Mouse (Mus musculus) layer of hippocampus, postnatal 25 days (tissue): ENCODE data around the gene Cox15. TPM values are rescaled to one million over a fixed set of nuclear protein-coding genes. Genes with fewer than 3 reads are reported as not detected.

Experiments
- DNase-seq, 2 experiments: peaks; one replicate each; pipeline ENCODE4 v3.0.0; 2022; ENCODE audit warnings: mixed read lengths in 2 of 2, low spot score in 1 of 2; ENCODE audit errors: extremely low spot score in 1 of 2
- total RNA-seq, 2 experiments: library from RNA; stranded (reverse); gene quantifications; 2 replicates each; pipeline ENCODE4 v1.2.3; 2021

The Cox15 gene
- total RNA-seq, 2 experiments from 2014 or later, result 15.5 to 19.5 TPM

DNA sequence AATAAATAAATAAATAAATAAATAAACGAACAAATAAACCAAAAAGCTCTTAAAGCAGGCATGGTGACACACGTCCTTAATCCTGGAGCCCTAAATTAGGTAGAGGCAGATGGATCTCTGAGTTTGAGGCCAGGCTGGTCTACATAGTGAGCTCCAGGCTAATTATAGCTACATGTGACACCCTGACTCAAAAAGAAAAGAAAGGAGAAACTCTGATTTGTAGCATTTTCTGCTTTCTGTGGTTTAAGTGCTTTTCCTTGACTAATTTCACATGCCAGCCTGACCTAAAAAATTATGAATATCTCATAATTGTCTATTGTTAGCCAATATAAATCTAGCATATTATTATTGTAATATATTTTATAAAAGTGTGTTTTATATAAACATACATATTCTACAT is 9.6 kb upstream of the Cox15 start:
- DNase-seq, result no peak

DNA sequence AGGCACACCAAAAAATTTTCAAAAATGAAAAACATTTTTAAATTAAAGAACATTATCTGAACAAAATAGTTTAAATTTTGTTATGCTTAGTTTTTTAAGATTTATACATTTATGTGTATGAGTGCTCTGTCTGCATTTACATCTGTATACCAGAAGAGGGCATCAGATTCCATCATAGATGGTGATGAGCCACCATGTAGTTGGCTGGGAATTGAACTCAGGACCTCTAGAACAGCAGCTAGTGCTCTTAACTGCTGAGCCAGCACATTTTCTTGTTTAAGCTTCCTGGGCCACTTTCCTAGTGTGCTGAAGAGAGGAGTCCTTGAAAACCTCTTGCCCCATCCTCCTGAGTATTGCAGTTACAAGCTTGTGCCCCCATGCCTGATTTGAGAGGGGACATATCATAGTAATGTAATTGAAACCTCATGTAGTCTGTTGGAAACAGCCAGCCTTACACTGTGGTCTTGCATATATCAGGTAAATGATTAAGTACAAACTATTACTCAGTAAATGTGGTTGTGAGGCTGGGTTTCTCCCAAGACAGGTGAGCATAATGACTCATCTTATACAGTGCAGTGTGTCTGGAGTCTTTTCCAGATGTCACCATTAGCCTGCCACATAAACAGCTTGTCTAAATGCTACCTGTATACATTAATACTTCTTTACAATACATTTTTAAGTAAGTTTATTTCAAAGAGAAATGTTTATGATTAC is 8.9 kb upstream of the Cox15 start:
- DNase-seq, result no peak

DNA sequence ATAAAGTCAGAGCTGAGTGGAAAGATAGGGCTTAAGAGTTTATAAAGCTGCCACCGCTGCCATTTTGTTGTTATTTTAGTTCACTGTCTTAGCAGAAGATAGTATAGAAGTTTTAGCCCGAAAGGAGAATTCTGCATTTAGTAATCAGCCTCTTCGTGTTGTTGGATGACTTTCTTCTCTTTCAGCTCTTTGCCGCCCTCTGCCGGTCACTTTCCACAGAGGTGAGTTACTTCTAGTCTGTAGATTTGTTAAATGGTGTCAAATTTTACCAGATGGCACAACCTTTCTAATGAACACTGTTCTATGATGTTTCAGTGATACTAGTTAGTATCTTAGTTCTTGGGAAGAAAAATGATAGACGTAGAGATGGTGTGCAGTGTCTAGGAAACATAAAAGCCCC is 7.7 kb upstream of the Cox15 start:
- peak; percentile 31 to 86 for DNase-seq

DNA sequence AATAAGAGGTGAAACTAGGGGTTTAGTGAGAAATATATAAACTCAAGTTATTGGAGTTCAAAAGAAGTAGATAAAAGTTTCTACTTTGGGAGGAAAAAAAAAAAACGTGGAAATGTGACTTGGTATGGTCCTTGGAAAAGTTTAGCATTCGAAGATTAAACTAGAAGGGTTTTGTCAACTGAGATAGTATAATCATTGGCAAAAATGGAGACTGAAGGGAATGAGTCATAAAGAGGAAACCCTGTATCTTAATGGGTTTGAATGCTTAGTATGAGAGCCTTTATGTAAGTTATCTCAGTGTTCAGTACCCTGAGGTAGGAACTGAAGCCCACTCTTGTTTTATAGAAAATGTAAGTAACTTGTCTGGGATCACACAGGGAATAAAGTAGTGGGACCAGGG is 2.1 kb upstream of the Cox15 start:
- DNase-seq, result no peak

DNA sequence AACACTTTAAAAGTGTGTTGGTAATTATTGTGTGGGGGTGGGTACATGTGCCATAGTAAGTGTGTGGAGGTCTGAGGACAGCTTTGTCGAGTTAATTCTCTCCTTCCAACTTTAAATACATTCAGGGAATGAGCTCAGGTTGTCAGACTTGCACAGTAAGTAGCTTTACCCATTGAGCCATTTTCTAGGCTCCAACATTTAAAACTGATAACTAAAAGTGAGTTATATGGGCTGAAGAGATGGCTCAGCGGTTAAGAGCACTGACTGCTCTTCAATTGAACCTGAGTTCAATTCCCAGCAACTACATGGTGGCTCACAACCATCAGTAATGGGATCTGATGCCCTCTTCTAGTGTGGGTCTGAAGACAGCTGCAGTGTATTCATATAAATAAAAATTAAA is 1.4 kb upstream of the Cox15 start:
- DNase-seq, result no peak

DNA sequence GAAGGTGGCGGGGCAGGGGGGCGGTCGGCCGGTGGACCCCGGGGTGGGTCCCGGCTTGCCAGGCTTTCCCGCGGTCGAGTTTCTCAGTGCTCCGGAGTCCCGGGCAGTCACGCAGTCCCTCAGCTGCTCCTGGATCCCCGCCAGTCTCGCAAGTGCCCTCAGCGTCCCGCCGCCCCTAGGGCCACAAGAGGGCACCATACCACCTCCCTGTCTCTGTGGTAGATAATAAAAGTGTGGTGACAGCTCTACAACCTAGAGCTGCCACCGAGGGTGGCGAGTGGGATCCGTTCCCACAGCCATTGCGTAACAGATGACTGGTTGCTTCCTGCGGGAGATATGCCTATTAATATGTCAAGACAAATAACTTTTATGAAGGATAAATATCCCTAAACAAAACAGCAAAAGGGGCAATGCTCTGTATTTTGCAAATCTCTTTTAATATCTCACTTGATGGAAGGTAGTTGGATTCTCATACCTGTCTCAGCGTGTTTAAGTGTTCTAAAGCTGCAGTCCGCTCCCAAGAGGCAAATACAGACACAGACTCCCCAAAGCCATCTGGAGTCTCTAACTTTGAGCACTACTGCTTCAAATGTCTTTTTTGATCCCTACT is 531 bp upstream of the Cox15 start:
- peak; percentile 79 to 86 for DNase-seq

DNA sequence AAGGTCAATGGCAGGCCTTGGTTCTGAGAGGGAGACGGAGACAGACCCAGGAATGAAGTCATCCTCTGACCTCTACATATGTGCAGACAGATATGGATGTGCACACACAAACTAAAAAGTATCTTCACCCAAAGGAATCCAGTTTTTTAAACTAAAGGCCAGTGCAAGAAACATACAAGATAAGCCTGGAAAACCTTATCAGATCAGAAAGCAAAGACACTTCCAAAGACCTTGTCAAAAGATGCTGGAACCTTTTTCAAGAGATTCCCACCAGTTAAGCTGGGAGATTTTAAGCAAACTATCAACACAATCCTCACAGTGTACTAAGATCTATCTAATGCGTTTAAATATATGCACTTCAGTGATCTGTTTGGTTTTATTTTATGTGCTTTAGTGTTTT is 2.8 kb downstream of the Cox15 start:
- no peak for DNase-seq

DNA sequence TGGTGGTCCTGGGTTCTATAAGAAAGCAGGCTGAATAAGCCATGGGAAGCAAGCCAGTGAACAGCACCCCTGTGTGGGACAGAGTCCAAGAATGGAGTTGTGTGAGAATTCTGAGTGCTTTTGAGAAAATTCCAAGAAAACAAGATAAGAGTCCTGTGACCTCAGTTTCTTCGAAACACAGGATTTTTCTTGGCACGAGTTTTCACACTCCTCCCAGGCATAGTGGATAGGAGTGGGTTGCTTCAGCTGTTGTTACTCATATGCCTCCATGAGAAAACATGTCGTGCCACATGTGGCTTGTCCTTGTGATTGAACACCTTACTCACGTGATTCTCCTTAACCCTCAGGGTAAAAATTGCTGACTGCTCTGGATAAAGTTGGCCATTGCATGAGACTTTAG is 4.9 kb downstream of the Cox15 start:
- DNase-seq, result no peak

DNA sequence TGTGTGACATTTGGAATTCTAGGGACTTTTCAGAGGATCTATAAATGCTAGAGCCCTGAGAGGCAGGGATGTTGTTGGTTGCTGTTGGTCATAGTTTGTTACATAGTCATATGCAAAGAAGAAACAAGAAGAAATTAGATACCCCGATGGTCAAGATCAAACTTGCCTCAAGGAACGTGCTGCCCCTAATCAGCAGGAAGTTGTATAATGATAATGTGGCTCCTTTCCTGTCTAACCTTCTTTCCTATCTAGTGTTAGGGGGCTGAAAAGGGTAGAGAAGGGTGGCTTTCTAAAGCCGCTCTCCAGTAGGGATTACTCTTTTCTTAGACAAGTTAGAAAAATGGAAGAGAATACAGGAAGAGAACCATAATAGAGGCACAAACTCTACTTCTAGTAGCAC is 7.1 kb downstream of the Cox15 start:
- no peak for DNase-seq

DNA sequence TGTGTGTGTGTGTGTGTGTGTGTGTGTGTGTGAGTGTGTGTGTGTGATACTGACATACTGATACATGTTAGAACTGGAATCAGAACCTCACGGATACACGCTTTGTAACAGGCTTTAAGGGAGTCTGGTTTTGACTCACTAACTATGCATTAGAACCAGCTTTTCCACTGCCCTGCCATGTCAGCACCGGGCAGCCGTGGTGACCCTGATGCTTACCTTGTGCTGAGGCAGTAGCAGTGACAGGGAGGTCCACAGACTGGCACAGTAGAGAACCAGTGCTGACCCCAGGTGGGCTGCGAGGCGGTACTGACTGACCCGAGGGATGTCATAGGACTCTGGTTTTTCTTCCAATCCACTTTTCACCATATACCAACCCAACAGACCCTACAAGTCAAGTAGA is 9.4 kb downstream of the Cox15 start:
- DNase-seq, result no peak

DNA sequence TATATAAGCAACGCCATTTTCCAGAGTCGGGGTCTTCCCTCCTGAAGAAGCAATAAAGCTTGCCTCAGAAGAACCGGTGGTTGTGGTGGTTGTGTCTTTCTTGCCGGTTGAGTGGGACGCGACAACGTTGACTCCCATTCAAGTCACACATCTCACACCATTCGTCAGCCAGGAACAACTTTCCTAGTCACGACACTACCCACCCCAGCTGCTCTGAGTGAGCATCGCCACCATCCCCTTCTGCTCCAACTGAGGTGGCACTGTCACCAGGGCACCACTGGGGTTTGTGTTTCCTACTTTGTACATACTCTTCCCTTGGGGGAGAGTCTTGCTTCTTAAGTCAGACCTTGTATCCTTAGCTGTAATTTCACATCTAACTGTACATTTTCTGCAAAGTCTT is 14.4 kb downstream of the Cox15 start:
- DNase-seq, result no peak

DNA sequence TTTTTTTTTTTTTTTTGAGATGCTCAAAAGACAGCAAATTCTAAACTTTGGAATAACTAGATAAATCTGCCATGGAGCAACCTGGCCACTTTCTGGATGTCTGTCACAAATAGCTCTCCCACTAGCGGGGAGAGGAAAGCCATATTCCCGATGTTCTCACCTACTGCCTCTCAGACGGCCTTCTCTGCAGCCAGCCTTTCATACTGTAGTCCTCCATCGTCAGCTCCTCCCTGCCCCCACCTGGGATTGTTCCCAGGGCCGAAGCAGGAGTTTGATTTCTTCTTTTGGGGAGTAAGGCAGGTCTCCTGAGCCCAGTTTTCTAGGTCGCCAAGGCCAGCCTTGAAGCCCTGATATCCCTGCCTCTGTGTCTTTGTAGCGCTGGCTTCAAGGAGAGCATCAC is 21.6 kb downstream of the Cox15 start:
- no peak for DNase-seq

DNA sequence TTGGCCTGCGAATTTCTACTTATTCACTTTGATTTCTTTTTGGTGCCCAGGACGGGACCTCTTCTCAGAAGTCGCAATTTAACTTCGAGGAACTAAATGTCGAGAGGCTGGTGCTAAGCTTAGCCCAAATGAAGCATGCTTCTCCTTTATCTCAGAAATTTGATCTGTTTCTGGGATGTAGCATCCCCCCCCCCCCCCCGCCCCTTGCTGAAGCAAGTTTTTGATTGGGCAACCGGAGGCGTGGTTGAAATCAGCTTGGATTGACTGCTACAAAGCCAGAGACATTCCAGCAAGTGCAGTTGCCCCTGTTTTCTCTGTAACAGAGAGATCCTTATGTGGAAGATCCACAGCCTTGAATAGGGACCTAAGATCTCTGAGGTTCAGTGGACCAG is 22.8 kb downstream of the Cox15 start:
- DNase-seq, result no peak

DNA sequence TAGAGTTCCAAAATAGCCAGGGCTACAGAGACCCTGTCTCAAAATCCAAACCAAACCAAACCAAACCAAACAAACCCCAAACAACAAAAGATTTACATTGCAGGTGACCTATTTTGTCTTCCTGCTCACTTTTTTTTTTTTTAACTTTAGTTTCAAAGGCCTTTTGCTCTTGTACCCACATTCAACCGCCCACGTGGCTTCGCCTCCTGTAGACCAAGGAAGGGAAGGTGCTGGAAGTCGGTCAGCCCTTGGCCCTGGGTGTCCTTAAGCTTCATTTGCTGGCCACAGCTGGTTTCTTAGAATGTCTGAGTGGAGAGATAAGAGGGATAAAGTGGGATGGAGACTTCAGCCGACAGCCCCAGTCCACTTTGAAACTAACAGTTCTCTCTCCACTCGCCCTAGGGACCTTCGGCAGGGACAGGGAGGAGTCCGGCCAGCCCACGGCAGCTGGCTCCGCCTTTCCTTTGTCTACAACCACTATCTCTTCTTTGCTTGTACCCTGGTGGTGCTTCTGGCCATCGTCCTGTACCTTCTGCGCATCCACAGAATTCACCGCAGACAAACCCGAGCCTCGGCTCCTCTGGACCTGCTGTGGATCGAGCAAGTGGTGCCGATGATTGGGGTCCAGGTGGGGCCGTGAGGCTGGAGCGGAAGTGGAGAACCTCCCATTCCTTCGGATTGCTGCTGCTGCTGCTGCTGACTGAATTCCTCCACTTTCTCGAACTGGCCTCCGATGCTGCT is 23.3 kb downstream of the Cox15 start:
- no peak for DNase-seq

DNA sequence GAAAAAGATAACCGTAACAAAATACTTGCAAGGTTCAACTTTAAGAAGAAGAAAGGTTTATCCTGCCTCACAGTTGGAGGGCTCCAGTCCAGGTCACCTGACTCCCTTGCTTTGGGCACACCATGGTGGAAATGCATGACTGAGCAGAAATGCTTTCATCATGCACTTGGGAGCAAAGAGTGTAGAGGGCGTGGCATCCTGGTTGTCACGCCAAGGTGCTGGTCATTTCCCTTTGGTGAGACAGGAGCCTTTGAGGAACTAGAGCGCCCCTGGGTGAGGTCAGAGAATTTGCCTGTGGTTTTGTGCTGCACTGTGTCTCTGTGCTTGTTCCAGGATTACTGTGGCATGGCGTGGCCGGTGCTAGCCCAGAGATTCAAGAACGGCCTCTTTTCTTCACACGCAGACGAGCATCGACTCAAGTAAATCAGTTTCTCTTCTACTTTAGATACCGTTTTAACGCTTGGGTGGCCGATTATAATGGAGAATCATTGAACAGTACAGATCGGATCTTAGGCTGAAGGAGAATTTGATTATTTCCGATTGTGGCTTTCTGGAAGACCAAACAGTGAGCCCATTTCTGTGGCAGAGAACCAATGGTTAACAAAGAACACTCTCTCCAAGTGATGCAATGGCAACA is 26.2 kb downstream of the Cox15 start:
- no peak for DNase-seq

DNA sequence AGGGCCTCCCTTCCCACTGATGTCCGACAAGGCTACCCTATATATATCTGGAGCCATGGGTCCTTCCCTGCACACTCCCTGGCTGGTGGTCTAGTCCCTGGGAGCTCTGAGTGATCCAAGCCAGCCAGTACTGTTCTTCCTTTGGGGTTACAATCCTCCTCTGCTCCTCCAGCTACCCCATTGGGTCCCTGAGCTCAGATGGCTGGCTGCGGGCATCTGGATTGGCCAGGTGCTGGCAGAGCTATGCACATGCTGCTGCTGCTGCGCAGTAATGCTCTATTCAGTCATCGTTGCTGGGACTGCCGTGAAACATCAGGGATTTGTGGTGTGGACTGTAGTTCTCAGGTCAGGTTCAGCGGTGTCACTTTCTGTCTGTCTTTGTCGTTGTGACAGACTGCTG is 28.0 kb downstream of the Cox15 start:
- DNase-seq, result no peak

DNA sequence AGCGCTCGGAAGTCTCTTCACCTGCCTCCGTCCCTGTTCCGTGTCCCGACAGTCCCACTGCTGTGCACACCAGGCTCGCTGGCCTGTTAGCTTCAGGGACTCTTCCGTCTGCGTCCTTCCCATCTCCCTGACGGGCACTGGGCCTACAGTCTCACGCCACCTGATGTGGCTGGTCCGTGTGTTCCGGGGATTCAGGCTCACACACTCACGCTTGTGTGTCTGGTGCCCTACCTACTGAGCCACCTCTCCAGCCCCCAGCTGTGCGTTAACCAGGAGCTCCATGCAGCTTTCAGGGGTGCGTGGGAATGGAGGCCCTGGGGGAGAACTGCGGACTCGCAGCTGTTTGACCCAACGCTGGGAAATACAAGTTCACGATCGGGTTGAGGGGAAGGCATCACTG is 28.6 kb downstream of the Cox15 start:
- DNase-seq, result no peak

DNA sequence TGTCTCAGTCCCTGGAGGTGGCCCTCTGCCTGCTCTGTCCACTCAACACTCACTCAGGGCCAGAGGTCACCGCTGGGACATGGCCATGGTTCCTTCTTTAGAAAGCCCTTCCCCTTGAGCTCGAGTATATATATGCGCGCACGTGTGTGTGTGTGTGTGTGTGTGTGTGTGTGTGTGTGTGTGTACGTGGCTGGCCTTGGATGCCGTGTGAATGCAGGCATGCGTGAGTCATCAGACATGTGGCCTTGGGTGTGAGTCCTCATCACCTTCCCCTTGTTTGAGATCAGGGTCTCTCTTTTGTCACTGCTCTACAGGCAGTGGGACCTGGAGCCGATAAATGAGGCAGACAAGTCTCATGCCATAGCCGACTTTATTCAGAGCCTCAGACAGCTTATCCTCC is 29.3 kb downstream of the Cox15 start:
- no peak for DNase-seq

DNA sequence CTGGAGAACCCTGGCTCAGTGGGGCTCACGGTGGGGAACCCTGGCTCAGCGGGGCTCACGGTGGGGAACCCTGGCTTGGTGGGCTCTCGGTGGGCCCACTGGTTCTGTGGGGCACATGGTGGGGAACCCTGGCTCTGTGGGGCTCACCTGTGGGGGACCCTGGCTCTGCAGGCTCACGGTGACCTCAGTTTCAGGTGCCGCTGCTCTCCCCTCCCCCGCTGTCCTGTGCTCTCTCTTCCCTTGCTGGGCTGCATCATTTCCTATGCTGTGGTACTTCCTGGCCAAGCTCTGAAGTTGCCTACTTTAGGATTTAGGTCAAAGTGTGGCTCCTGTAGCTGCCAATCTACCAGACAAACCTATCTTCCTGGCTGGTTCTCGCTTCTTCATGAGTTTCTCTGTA is 29.9 kb downstream of the Cox15 start:
- no peak for DNase-seq

DNA sequence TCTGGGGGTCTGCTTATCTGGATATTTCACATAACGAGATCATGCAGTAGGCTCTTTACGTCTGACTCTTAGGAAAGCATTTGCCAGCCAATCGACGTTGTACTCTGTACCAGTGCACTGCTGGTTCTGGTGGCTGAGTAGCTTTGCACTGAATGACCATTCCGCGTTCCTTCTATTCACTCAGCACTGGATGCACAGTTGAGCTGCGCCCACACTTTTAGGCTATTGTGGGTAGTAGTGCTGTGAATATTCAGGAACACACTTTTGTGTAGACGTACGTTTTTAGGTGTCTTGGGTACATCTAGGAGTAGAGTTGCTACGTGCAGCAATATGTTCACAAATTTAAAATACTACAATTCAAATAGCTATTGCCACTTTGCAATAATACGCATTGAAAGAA is 32.7 kb downstream of the Cox15 start:
- no peak for DNase-seq

DNA sequence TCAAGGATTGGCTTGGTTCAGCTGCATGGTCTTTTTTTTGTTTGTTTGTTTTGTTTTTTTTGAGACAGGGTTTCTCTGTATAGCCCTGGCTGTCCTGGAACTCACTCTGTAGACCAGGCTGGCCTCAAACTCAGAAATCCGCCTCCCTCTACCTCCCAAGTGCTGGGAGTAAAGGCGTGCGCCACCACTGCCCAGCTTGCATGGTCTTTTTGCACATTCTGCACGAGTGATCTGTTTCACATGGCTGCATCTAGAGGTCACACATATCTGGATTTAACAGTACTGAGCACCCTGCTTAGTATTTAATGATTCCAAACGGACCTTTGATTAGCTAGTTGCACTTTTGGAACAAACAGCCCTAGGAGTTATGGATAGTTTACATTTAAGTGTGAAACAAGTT is 40.8 kb downstream of the Cox15 start:
- DNase-seq, result no peak
